Mouse (Mus musculus): ENCODE measurements around the gene Ipmk.

DNA sequence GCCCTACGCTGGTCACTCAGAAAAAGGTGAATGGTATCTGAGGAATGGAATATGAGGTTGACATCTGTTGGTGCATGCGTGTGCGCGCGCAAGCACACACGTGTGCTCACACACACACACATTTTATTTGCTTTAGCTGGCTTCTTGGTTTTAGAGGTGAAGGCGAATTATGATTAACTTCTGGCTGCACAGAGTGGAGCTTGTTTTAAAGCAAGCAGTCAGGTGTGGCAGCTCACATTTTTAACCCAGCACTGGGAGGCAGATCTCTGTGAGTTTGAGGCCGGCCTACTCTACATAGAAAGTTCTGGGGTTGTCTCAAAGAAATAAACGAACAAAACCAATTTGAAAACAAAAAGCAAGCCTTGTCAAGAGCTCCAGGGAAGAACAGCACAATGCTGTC lies 6.3 kb upstream of the Ipmk start:
- no peak for TF ChIP-seq CTCF (conservative IDR thresholded peaks at IDR 0.05; ENCODE audit: insufficient read depth, insufficient read length, low read depth, low read length)
- TF ChIP-seq POLR2A (IDR thresholded peaks at IDR 0.05; ENCODE audit: low read depth, low read length), result no peak
